Mouse (Mus musculus): ENCODE measurements around the gene Npm3. TPM values are rescaled to one million over a fixed set of nuclear protein-coding genes. Genes with fewer than 3 reads are reported as not detected.

The Npm3 gene
- polyA plus RNA-seq, 1 experiment from 2014 or later, result 71.3 TPM

- H3K27me3 ChIP-seq, result no peaks in the 10 kb centered on the region
- DNase-seq (ENCODE audit: low read depth, low spot score), result no peak
- TF ChIP-seq CTCF (IDR thresholded peaks at IDR 0.05), result no peak
- in situ Hi-C loops (cut with MboI; ENCODE audit: low pct_unique_long_range_greater_than_20kb), result no loop called here
- ChIA-PET POLR2A (interaction anchor here (1.0 kb wide), 2 partner anchors 8 to 28 kb away, joined by 3 read pairs; no protein-coding TSS in a partner anchor), CTCF (no interaction called here)
- ATAC-seq, result no peak
Measured at GRCm38 (mm10) chr19:45753551-45753950, 4.2 kb upstream of the Npm3 start.

DNA sequence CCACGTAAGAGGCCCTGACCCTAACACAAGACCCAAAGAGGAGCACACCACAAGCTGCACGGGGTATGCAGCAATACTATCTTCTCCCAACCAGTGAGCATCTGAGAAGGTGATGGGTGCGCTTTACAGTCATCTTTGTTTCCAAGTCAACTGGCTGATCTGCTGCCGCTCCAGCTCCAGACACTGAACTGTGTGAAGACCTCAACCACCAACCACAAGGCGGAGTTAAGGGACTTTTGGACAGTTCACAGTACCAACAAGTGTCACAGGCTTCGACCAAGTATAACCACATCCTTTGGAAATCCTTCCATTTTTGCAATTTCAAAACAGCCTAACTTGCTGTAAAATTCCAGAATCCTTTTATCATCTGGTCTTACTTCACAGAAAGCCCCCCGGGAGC lies 2.5 kb upstream of the Npm3 start:
- no peak for TF ChIP-seq CTCF (IDR thresholded peaks at IDR 0.05)
- no peaks in the 10 kb centered on the region for H3K27me3 ChIP-seq
- in situ Hi-C loops (cut with MboI; ENCODE audit: low pct_unique_long_range_greater_than_20kb), result no loop called here
- CTCF ChIA-PET, result interaction anchor here (1.4 kb wide), 1 partner anchor 678 kb away, joined by 3 read pairs; no protein-coding TSS in a partner anchor
- ATAC-seq, result no peak
- POLR2A ChIA-PET, result no interaction called here
- no peak for DNase-seq (ENCODE audit: low read depth, low spot score)

GRCm38 (mm10) chr19:45748691-45749242 lies 624 bp downstream of the Npm3 start:
- TF ChIP-seq CTCF (IDR thresholded peaks at IDR 0.05), result no peak
- peaks cover 1% of the 10 kb centered on the region for H3K27me3 ChIP-seq
- DNase-seq (ENCODE audit: low read depth, low spot score) (no peak), ATAC-seq (no peak)
- CTCF ChIA-PET, result interaction anchor here (1.6 kb wide), 1 partner anchor 175 kb away, joined by 6 read pairs; no protein-coding TSS in a partner anchor
- POLR2A ChIA-PET, result interaction anchor here (0.8 to 1.2 kb wide), 2 partner anchors 18 to 175 kb away, joined by 3 read pairs; no protein-coding TSS in a partner anchor
- in situ Hi-C loops (cut with MboI; ENCODE audit: low pct_unique_long_range_greater_than_20kb), result loop anchor here (5.0 to 10.0 kb wide), 2 partner anchors 176 to 524 kb away; no protein-coding TSS in a partner anchor

- no peak for ATAC-seq
- DNase-seq (ENCODE audit: low read depth, low spot score), result no peak
- CTCF ChIA-PET, result interaction anchor here (1.0 to 1.6 kb wide), 2 partner anchors 21 to 174 kb away, joined by 3 to 6 read pairs; no protein-coding TSS in a partner anchor
- in situ Hi-C loops (cut with MboI; ENCODE audit: low pct_unique_long_range_greater_than_20kb), result loop anchor here (5.0 to 10.0 kb wide), 2 partner anchors 176 to 523 kb away; no protein-coding TSS in a partner anchor
- H3K27me3 ChIP-seq, result peaks cover 7% of the 10 kb centered on the region
- POLR2A ChIA-PET, result interaction anchor here (1.2 kb wide), 1 partner anchor 17 kb away, joined by 3 read pairs; no protein-coding TSS in a partner anchor
- TF ChIP-seq CTCF (IDR thresholded peaks at IDR 0.05), result no peak
Measured at GRCm38 (mm10) chr19:45748206-45748605, 1.2 kb downstream of the Npm3 start.

GRCm38 (mm10) chr19:45747028-45747867 lies 2.1 kb downstream of the Npm3 start:
- no peak for ATAC-seq
- in situ Hi-C loops (cut with MboI; ENCODE audit: low pct_unique_long_range_greater_than_20kb), result loop anchor here (5.0 to 10.0 kb wide), 2 partner anchors 175 to 522 kb away; no protein-coding TSS in a partner anchor
- ChIA-PET POLR2A (interaction anchor here (1.2 kb wide), 1 partner anchor 16 kb away, joined by 3 read pairs; no protein-coding TSS in a partner anchor), CTCF (interaction anchor here (1.0 to 2.1 kb wide), 3 partner anchors 9 to 162 kb away, joined by 3 to 8 read pairs (median 4); no protein-coding TSS in a partner anchor)
- peaks cover 10% of the 10 kb centered on the region for H3K27me3 ChIP-seq
- TF ChIP-seq CTCF (IDR thresholded peaks at IDR 0.05), result no peak
- peak; percentile 33 for DNase-seq (ENCODE audit: low read depth, low spot score)

GRCm38 (mm10) chr19:45746153-45747020 lies 3.0 kb downstream of the Npm3 start:
- DNase-seq (ENCODE audit: low read depth, low spot score), result no peak
- ATAC-seq, result no peak
- POLR2A ChIA-PET, result interaction anchor here (1.2 kb wide), 1 partner anchor 172 kb away, joined by 3 read pairs; no protein-coding TSS in a partner anchor
- in situ Hi-C loops (cut with MboI; ENCODE audit: low pct_unique_long_range_greater_than_20kb), result loop anchor here (5.0 to 10.0 kb wide), 2 partner anchors 174 to 522 kb away; no protein-coding TSS in a partner anchor
- no peak for TF ChIP-seq CTCF (IDR thresholded peaks at IDR 0.05)
- CTCF ChIA-PET, result interaction anchor here (0.9 to 2.1 kb wide), 5 partner anchors 8 to 161 kb away, joined by 3 to 8 read pairs (median 4); no protein-coding TSS in a partner anchor
- H3K27me3 ChIP-seq, result peaks cover 19% of the 10 kb centered on the region

DNA sequence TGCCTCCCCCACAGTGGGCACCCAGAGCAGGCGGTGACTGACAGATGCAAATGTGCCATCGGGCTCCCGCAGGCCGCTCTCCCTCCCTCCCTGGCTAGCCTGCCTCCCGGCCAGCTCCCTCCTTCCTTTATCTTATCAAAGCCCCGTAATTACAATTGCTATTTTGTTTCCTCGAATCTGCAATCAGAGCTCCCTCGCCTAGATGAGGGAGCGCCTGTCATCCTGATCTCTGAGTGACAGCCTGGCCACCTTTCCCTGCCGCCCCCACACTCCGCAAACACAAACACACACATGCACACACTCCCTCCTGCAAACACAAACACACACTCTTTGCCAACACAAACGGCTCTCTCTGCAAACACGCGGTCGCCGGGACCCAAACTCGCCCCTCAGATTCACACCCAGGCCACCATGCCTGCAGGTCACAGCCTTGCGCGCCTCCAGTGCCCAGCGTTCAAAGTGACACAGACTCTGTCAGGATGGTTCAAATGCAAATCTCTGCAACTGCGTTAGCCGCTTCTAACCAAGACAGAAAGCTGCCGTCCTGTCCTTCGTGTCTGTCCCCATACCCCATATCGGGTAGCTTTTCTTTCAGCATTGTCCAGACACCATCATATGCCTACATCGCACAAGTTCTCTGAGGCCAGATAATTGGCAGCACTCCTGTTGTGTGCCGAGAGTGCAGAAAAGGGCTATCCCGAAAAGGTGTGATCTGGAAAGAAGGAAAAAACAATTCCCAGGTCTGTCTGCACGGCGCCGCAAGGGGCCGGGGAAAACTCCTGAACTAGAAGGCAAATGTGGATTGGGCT lies 3.8 kb downstream of the Npm3 start:
- CTCF ChIA-PET, result interaction anchor here (0.9 to 2.1 kb wide), 4 partner anchors 7 to 64 kb away, joined by 3 to 8 read pairs (median 4); no protein-coding TSS in a partner anchor
- no peak for ATAC-seq
- peaks cover 25% of the 10 kb centered on the region for H3K27me3 ChIP-seq
- no peak for TF ChIP-seq CTCF (IDR thresholded peaks at IDR 0.05)
- no peak for DNase-seq (ENCODE audit: low read depth, low spot score)
- in situ Hi-C loops (cut with MboI; ENCODE audit: low pct_unique_long_range_greater_than_20kb), result loop anchor here (5.0 to 10.0 kb wide), 2 partner anchors 173 to 521 kb away; no protein-coding TSS in a partner anchor
- POLR2A ChIA-PET, result interaction anchor here (0.5 to 1.2 kb wide), 4 partner anchors 11 to 284 kb away, joined by 3 to 8 read pairs (median 4); no protein-coding TSS in a partner anchor

GRCm38 (mm10) chr19:45743619-45744018 lies 5.8 kb downstream of the Npm3 start:
- DNase-seq (ENCODE audit: low read depth, low spot score) (no peak), ATAC-seq (no peak)
- TF ChIP-seq CTCF (IDR thresholded peaks at IDR 0.05), result no peak
- peaks cover 44% of the 10 kb centered on the region for H3K27me3 ChIP-seq
- POLR2A ChIA-PET, result no interaction called here
- in situ Hi-C loops (cut with MboI; ENCODE audit: low pct_unique_long_range_greater_than_20kb), result loop anchor here (10.0 kb wide), 1 partner anchor 519 kb away; no protein-coding TSS in a partner anchor
- CTCF ChIA-PET, result interaction anchor here (1.0 to 1.3 kb wide), 2 partner anchors 34 to 169 kb away, joined by 3 to 4 read pairs; no protein-coding TSS in a partner anchor

Data from Patski (cell line).